Mouse (Mus musculus) midbrain, embryonic 14.5 days (tissue): ENCODE results near the gene Palld. TPM values are rescaled to one million over a fixed set of nuclear protein-coding genes. Genes with fewer than 3 reads are reported as not detected.

Experiments used
- ATAC-seq: fragments of 200-750 bp; cut with Nextera tagmentation; 2 replicates; pipeline ENCODE4 v1.8.0; 2017; ENCODE audit warnings: moderate number of reproducible peaks, moderate library complexity; ENCODE audit not compliant: low FRiP score, low TSS enrichment
- DNase-seq: peaks from one replicate; pipeline ENCODE4 v3.0.0-alpha.2; 2015
- H3K27ac ChIP-seq: fragments of 300-500 bp; sonication (generic); replicated peaks from 2 replicates; pipeline ENCODE4 v1.5.1; 2014; ENCODE audit warnings: mild to moderate bottlenecking, low read depth, low read length, moderate library complexity
- H3K27me3 ChIP-seq: fragments of 300-500 bp; sonication (generic); 2 replicates; pipeline ENCODE4 v1.6.1; 2014; ENCODE audit warnings: low read length, control low read depth, mixed read lengths; ENCODE audit not compliant: control insufficient read depth, insufficient read depth
- H3K36me3 ChIP-seq: fragments of 300-500 bp; sonication (generic); 2 replicates; pipeline ENCODE4 v1.6.1; 2014; ENCODE audit warnings: low read length, control low read depth; ENCODE audit not compliant: control insufficient read depth, insufficient read depth
- H3K4me1 ChIP-seq: fragments of 300-500 bp; sonication (generic); 2 replicates; pipeline ENCODE4 v1.6.1; 2014; ENCODE audit warnings: mild to moderate bottlenecking, antibody characterized with exemption, low read length, control low read depth; ENCODE audit not compliant: control insufficient read depth, insufficient read depth
- H3K4me2 ChIP-seq: fragments of 300-500 bp; sonication (generic); 2 replicates; pipeline ENCODE4 v1.6.1; 2014; ENCODE audit warnings: mild to moderate bottlenecking, low read length, moderate library complexity
- H3K4me3 ChIP-seq: fragments of 300-500 bp; sonication (generic); replicated peaks from 2 replicates; pipeline ENCODE4 v1.5.1; 2014; ENCODE audit warnings: low read depth, low read length
- H3K9ac ChIP-seq: fragments of 300-500 bp; sonication (generic); replicated peaks from 2 replicates; pipeline ENCODE4 v1.6.1; 2014; ENCODE audit warnings: mild to moderate bottlenecking, low read length, moderate library complexity
- H3K9me3 ChIP-seq: fragments of 300-500 bp; sonication (generic); 2 replicates; pipeline ENCODE4 v1.6.1; 2016; ENCODE audit warnings: low read length, control low read depth, mixed read lengths; ENCODE audit not compliant: control insufficient read depth
- WGBS: fragments of 180-500 bp; shearing (Covaris S2); extraction: QIAGEN DNeasy Blood & Tissue Kit; methylation state at CpG from one replicate; pipeline ENCODE4 v1.1.7; 2014; 5-methylcytosine and 5-hydroxymethylcytosine counted together
- polyA plus RNA-seq: library from polyadenylated mRNA; unstranded; fragments of >200 nt; fragmentation: Nextera tagmentation; extraction: Ambion mirVana; gene quantifications from 2 replicates; pipeline ENCODE4 v1.2.1, GENCODE M21; 2014

Palld gene
- polyA plus RNA-seq, result 13.6 and 19.4 TPM in 2 replicates

GRCm38 (mm10) chr8:61902521-61902920 lies at the start of gene Palld:
Palld (minus strand) TSS chr8:61902690.
- Histone ChIP-seq H3K36me3 (no peaks in the 10 kb centered on the region), H3K9ac (no peak within 1 kb of the TSS), H3K27me3 (no peaks in the 10 kb centered on the region), H3K4me2 (no peak within 1 kb of the TSS), H3K27ac (no peak within 1 kb of the TSS), H3K4me1 (no peaks in the 10 kb centered on the region), H3K9me3 (no peaks in the 10 kb centered on the region), H3K4me3 (no peak within 1 kb of the TSS)
- ATAC-seq (no peak), DNase-seq (no peak)
- WGBS, result 85% methylated on average over 5 of the region's 5 CpGs

DNA sequence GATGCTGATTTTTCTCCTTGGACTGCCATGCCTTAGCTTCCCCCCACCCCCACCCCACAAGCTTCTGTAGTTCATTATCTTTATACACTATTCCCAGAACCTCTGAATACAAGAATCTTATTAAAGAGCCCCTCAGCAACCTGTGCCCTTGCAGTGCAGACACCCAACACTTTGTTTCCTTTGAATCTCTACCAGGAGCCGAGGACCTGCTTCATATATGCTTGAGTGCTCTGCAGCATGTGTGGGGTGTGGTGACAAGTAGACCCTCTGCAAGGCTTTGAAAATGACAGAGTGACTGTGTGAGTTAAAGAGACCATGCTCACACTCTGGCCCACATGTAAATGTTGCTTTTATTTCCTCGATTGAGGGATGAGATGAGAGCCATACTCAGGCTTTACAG lies 35.1 kb upstream of the Palld start:
- Histone ChIP-seq H3K27me3 (no peaks in the 10 kb centered on the region), H3K36me3 (no peaks in the 10 kb centered on the region), H3K9me3 (no peaks in the 10 kb centered on the region), H3K27ac (no peak overlapping the region), H3K4me3 (no peak overlapping the region), H3K4me2 (no peak overlapping the region), H3K4me1 (no peaks in the 10 kb centered on the region), H3K9ac (no peak overlapping the region)
- ATAC-seq, result no peak
- no peak for DNase-seq
- WGBS, result 70% methylated on average over 2 of the region's 2 CpGs

GRCm38 (mm10) chr8:61933243-61933642 lies 30.8 kb upstream of the Palld start:
- Histone ChIP-seq H3K9me3 (no peaks in the 10 kb centered on the region), H3K36me3 (no peaks in the 10 kb centered on the region)

GRCm38 (mm10) chr8:61927777-61928494 lies 25.4 kb upstream of the Palld start, which contains the start of gene Ddx60:
Ddx60 (plus strand) TSS chr8:61928087.
- 0 out of 2 replicates have a peak, but pooled peaks cover 5% of the 10 kb centered on the region for H3K27me3 ChIP-seq
- no peaks in the 10 kb centered on the region for H3K36me3 ChIP-seq
- no peak within 1 kb of the TSS for H3K27ac ChIP-seq
- peak within 1 kb of the TSS; percentile 57 for H3K4me2 ChIP-seq
- ATAC-seq (no peak), DNase-seq (peak; percentile 70)
- H3K9me3 ChIP-seq, result no peaks in the 10 kb centered on the region
- H3K9ac ChIP-seq, result no peak within 1 kb of the TSS; the same call in 1 of the 2 replicates
- WGBS, result 10% methylated on average over 22 of the region's 22 CpGs
- H3K4me1 ChIP-seq, result peaks cover 3% of the 10 kb centered on the region; the same call in 1 of the 2 replicates
- H3K4me3 ChIP-seq, result peak within 1 kb of the TSS; percentile 22

More at GRCm38 (mm10) chr8:61933243-61933642, 30.8 kb upstream of the Palld start:
- Histone ChIP-seq H3K4me1 (peaks cover under 1% of the 10 kb centered on the region; the same call in 1 of the 2 replicates), H3K27ac (no peak overlapping the region), H3K4me2 (no peak overlapping the region), H3K4me3 (no peak overlapping the region), H3K27me3 (0 out of 2 replicates have a peak, but pooled peaks cover 5% of the 10 kb centered on the region), H3K9ac (no peak overlapping the region)
- ATAC-seq (no peak), DNase-seq (no peak)
- WGBS, result 40% methylated on average over 2 of the region's 2 CpGs

DNA sequence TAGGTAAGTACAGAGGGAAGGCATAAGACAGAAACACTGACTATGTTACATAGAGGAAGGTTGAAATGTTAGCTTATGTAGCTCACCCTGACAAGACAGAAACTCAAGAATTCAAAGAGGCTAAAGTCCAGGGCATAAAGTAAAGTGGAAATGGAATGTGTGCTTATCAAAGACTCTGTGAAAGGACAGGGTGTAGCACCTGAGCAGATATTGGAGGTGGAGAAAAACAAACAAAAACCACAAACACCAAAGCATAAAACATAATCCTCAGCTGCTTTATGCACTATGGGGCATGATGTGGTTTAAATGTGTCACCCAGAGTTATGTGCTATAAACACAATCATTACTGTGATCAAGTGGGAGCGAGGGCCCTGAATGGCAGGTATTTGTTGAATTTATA lies 22.0 kb upstream of the Palld start:
- H3K4me3 ChIP-seq, result no peak overlapping the region
- 0 out of 2 replicates have a peak, but pooled peaks cover 5% of the 10 kb centered on the region for H3K27me3 ChIP-seq
- H3K4me2 ChIP-seq, result no peak overlapping the region
- H3K9ac ChIP-seq, result no peak overlapping the region
- ATAC-seq (no peak), DNase-seq (no peak)
- H3K27ac ChIP-seq, result no peak overlapping the region
- no peaks in the 10 kb centered on the region for H3K36me3 ChIP-seq
- WGBS, result 96% methylated on average over 1 of the region's 1 CpGs
- H3K4me1 ChIP-seq, result peaks cover 3% of the 10 kb centered on the region; the same call in 1 of the 2 replicates
- H3K9me3 ChIP-seq, result no peaks in the 10 kb centered on the region

- WGBS, result 87% methylated on average over 10 of the region's 10 CpGs
- Histone ChIP-seq H3K36me3 (no peaks in the 10 kb centered on the region), H3K4me2 (no peak overlapping the region), H3K4me3 (no peak overlapping the region), H3K4me1 (no peaks in the 10 kb centered on the region), H3K27ac (no peak overlapping the region), H3K27me3 (no peaks in the 10 kb centered on the region), H3K9ac (no peak overlapping the region), H3K9me3 (no peaks in the 10 kb centered on the region)
- DNase-seq (no peak), ATAC-seq (no peak)
Observed at GRCm38 (mm10) chr8:61921454-61922054, 19.1 kb upstream of the Palld start.

GRCm38 (mm10) chr8:61920389-61920788 lies 17.9 kb upstream of the Palld start:
- Histone ChIP-seq H3K27me3 (no peaks in the 10 kb centered on the region), H3K4me3 (no peak overlapping the region), H3K4me1 (no peaks in the 10 kb centered on the region), H3K9me3 (no peaks in the 10 kb centered on the region), H3K4me2 (no peak overlapping the region), H3K27ac (no peak overlapping the region), H3K9ac (no peak overlapping the region), H3K36me3 (no peaks in the 10 kb centered on the region)
- ATAC-seq (no peak), DNase-seq (no peak)
- 87% methylated on average over 7 of the region's 7 CpGs for WGBS

DNA sequence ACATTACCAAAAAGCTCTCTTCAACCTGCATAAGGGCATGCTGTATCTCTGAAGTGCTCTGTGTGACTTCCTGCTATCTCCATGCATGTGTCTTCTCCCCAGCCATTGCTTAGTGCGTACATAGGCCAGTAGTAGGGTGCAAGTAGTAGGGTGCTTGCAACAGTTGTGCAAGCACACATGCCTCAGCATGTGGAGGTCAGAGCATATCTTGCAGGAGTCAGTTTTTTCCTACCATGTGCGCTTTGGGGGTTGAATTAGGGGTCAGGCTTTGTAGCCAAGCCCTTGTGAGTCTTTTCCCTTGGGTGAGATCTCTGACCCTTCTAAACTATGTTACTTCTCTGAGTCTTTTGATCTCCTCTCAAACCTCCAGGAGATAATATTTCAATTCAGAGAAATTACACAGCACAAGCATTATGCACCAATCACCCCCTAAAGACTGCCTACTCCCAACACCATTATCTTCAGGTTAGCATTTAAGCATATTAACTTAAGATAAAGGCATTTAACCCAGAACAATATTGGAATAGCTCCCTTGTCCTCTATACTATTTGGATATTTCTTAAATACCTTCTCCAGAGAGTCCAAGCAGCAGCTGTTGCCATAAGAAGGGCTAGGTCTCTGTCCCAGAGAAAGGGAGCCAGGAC lies 16.8 kb upstream of the Palld start:
- Histone ChIP-seq H3K9me3 (no peaks in the 10 kb centered on the region), H3K27ac (no peak overlapping the region), H3K36me3 (no peaks in the 10 kb centered on the region), H3K4me1 (no peaks in the 10 kb centered on the region), H3K4me3 (no peak overlapping the region), H3K4me2 (no peak overlapping the region), H3K9ac (no peak overlapping the region), H3K27me3 (no peaks in the 10 kb centered on the region)
- ATAC-seq (no peak), DNase-seq (no peak)
- WGBS, result 97% methylated on average over 2 of the region's 2 CpGs
